Mouse (Mus musculus): ENCODE measurements around the gene Miga1. TPM values are rescaled to one million over a fixed set of nuclear protein-coding genes. Genes with fewer than 3 reads are reported as not detected.

The Miga1 gene
- total RNA-seq, 1 experiment: 28.7 TPM

- DNase-seq (ENCODE audit: low read depth, low spot score): no peak
- Histone ChIP-seq H3K27ac (ENCODE audit: insufficient read depth, low read depth, low read length, poor library complexity, severe bottlenecking) (no peak overlapping the region), H3K9ac (ENCODE audit: insufficient read depth, low read depth, low read length, poor library complexity, severe bottlenecking) (peak overlapping the region; percentile 89; the same call in 1 of the 2 replicates), H3K9me3 (ENCODE audit: control insufficient read depth, insufficient read depth, low read depth, low read length) (no peaks in the 10 kb centered on the region), H3K4me1 (ENCODE audit: control insufficient read depth in 2 of 2, insufficient read depth in 2 of 2, low read length in 2 of 2, poor library complexity in 1 of 2) (peaks cover 3 to 10% of the 10 kb centered on the region in 2 experiments; a peak in 3 of 4 replicates), H3K4me3 (ENCODE audit: insufficient read depth in 1 of 2, low read depth in 1 of 2, low read length in 2 of 2, poor library complexity in 1 of 2, severe bottlenecking in 1 of 2) (peak overlapping the region; percentile 61 to 97), H3K36me3 (ENCODE audit: control insufficient read depth, insufficient read depth, low read length, poor library complexity, severe bottlenecking) (0 out of 2 replicates have a peak, but pooled peaks cover 2% of the 10 kb centered on the region)
- TF ChIP-seq MAFK (IDR thresholded peaks at IDR 0.05; ENCODE audit: insufficient read depth, low read depth, low read length) (no peak), ZNF384 (IDR thresholded peaks at IDR 0.05; ENCODE audit: low read depth, low read length) (no peak), CHD2 (IDR thresholded peaks at IDR 0.05; ENCODE audit: low read depth, low read length) (no peak), ZC3H11A (IDR thresholded peaks at IDR 0.05; ENCODE audit: borderline replicate concordance, low read depth, low read length) (no peak), HCFC1 (IDR thresholded peaks at IDR 0.05; ENCODE audit: borderline replicate concordance, insufficient read depth, low read length) (no peak)
- in situ Hi-C loops (cut with MboI; ENCODE audit: low sequenced_read_pairs in 2 of 2, unreplicated experiment in 2 of 2): no loop called here
Measured at GRCm38 (mm10) chr3:152347227-152347626, 7.0 kb upstream of the Miga1 start.

DNA sequence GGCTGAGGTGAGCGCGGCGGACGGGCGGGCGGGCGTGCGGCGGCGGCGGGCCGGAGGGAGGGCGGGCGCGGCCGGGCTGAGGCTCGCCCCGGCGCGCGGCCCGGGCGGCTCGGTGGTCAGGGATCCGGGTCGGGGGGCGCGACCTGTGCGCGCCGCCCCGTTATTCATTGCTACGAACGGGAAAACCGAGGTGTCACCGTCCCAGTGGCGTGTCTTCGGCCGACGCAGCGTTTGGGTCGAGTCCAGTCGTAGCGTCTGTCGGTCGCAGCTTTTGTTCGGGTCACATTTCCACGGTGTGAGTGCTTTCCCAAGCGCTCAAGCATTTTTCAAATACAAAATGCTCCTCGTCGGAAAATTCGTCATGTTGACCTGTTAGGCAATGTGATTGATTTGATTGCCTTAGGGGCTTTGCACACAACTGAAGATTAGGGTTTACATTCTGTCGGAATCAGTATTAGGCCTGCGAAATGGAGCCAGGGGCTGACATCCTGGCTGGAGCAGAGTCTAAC is 6.5 kb upstream of the Miga1 start:
- Histone ChIP-seq H3K36me3 (ENCODE audit: control insufficient read depth, insufficient read depth, low read length, poor library complexity, severe bottlenecking) (0 out of 2 replicates have a peak, but pooled peaks cover 2% of the 10 kb centered on the region), H3K4me1 (ENCODE audit: control insufficient read depth in 2 of 2, insufficient read depth in 2 of 2, low read length in 2 of 2, poor library complexity in 1 of 2) (peaks cover 4 to 15% of the 10 kb centered on the region in 2 experiments; a peak in 3 of 4 replicates), H3K4me3 (ENCODE audit: insufficient read depth in 1 of 2, low read depth in 1 of 2, low read length in 2 of 2, poor library complexity in 1 of 2, severe bottlenecking in 1 of 2) (peak overlapping the region; percentile 61 to 97), H3K9ac (ENCODE audit: insufficient read depth, low read depth, low read length, poor library complexity, severe bottlenecking) (peak overlapping the region; percentile 89), H3K9me3 (ENCODE audit: control insufficient read depth, insufficient read depth, low read depth, low read length) (no peaks in the 10 kb centered on the region), H3K27ac (ENCODE audit: insufficient read depth, low read depth, low read length, poor library complexity, severe bottlenecking) (no peak overlapping the region)
- TF ChIP-seq MAFK (IDR thresholded peaks at IDR 0.05; ENCODE audit: insufficient read depth, low read depth, low read length): no peak
- no peak for TF ChIP-seq ZNF384 (IDR thresholded peaks at IDR 0.05; ENCODE audit: low read depth, low read length)
- no peak for TF ChIP-seq CHD2 (IDR thresholded peaks at IDR 0.05; ENCODE audit: low read depth, low read length)
- TF ChIP-seq ZC3H11A (IDR thresholded peaks at IDR 0.05; ENCODE audit: borderline replicate concordance, low read depth, low read length): no peak
- TF ChIP-seq HCFC1 (IDR thresholded peaks at IDR 0.05; ENCODE audit: borderline replicate concordance, insufficient read depth, low read length): no peak
- in situ Hi-C loops (cut with MboI; ENCODE audit: low sequenced_read_pairs in 2 of 2, unreplicated experiment in 2 of 2): no loop called here
- no peak for DNase-seq (ENCODE audit: low read depth, low spot score)

DNA sequence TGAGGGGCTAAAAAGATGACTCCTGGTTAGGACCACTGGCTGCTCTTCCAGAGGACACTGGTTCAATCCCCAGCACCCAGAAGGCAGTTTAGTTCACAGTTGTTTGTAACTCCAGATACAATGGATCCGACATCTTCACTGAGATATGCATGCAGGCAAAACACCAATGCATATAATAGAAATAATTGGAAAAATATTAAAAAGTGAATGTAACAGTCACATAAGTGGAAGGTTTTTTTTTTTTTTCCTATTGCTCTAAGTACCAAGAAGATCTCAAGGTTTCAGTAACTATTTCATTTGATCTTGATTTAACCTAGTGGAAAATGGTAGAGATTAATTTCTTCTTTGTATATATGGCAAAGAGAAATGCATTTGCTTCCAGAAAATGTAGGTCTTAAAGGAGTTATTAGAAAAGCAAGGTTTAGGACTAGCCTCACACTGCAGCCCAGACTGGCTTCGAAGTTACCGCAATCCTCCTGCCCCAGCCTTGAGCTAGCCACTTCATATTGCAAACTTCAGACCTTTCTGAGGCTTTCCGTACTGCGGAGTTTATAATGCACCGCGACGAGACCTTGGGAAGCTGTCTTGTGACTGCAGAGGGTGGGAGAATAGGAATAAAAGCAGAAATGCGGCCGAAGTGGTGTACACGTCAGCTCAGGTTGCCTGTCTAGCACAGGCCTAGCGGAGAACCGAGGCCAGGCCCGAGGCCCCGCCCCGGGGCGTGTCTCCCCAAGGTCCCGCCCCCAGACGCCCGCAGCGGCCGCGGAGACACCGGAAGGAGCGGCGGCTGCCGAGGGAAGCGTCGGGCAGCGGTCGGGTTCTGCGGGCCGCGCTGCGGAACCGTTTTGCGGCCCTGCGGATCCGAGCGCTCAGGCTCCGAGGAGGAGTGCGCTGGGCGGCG is 5.8 kb upstream of the Miga1 start, which contains the start of gene Usp33:
TSS of gene Usp33 (plus strand) at position 747 of the 901 bp plus-strand sequence.
- peaks cover 4 to 16% of the 10 kb centered on the region in 2 experiments; a peak in 3 of 4 replicates for H3K4me1 ChIP-seq (ENCODE audit: control insufficient read depth in 2 of 2, insufficient read depth in 2 of 2, low read length in 2 of 2, poor library complexity in 1 of 2)
- H3K9ac ChIP-seq (ENCODE audit: insufficient read depth, low read depth, low read length, poor library complexity, severe bottlenecking): peak within 1 kb of the TSS; percentile 89
- H3K9me3 ChIP-seq (ENCODE audit: control insufficient read depth, insufficient read depth, low read depth, low read length): no peaks in the 10 kb centered on the region
- H3K4me3 ChIP-seq (ENCODE audit: insufficient read depth in 1 of 2, low read depth in 1 of 2, low read length in 2 of 2, poor library complexity in 1 of 2, severe bottlenecking in 1 of 2): peak within 1 kb of the TSS; percentile 61 to 97
- in situ Hi-C loops (cut with MboI; ENCODE audit: low sequenced_read_pairs in 2 of 2, unreplicated experiment in 2 of 2): no loop called here
- TF ChIP-seq CHD2 (IDR thresholded peaks at IDR 0.05; ENCODE audit: low read depth, low read length) (no peak), MAFK (IDR thresholded peaks at IDR 0.05; ENCODE audit: insufficient read depth, low read depth, low read length) (no peak), HCFC1 (IDR thresholded peaks at IDR 0.05; ENCODE audit: borderline replicate concordance, insufficient read depth, low read length) (no peak), ZC3H11A (IDR thresholded peaks at IDR 0.05; ENCODE audit: borderline replicate concordance, low read depth, low read length) (no peak), ZNF384 (IDR thresholded peaks at IDR 0.05; ENCODE audit: low read depth, low read length) (no peak)
- no peak within 1 kb of the TSS for H3K27ac ChIP-seq (ENCODE audit: insufficient read depth, low read depth, low read length, poor library complexity, severe bottlenecking)
- no peaks in the 10 kb centered on the region for H3K36me3 ChIP-seq (ENCODE audit: control insufficient read depth, insufficient read depth, low read length, poor library complexity, severe bottlenecking)
- DNase-seq (ENCODE audit: low read depth, low spot score): peak; percentile 67

DNA sequence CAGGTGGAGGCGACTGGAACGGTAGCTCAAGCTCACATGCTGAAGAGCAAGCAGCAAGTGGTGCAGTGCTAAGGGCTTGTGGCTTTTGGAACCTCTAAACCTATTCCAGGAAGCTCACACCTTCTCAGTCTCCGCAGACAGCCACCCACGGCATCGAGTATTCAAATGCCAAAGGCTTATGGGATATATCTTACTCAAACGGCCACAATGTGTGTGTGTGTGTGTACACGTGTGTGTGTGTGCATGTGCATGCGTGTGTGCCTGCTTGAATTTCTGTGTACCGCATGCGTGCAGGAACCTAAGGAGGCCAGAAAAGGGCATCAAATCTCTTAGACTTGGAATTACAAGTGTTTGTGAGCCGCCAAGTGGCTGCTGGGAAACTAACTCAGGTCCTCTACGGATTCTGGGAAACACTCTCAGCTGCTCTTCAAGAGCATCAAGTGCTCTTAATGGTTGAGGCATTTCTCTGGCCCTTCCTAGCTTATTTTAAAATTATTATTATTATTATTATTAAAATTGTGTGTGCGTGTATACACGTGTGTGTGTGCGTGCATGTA is 2.8 kb upstream of the Miga1 start:
- Histone ChIP-seq H3K36me3 (ENCODE audit: control insufficient read depth, insufficient read depth, low read length, poor library complexity, severe bottlenecking) (peaks cover 2% of the 10 kb centered on the region; the same call in 1 of the 2 replicates), H3K9ac (ENCODE audit: insufficient read depth, low read depth, low read length, poor library complexity, severe bottlenecking) (no peak overlapping the region), H3K27ac (ENCODE audit: insufficient read depth, low read depth, low read length, poor library complexity, severe bottlenecking) (no peak overlapping the region), H3K9me3 (ENCODE audit: control insufficient read depth, insufficient read depth, low read depth, low read length) (no peaks in the 10 kb centered on the region), H3K4me1 (ENCODE audit: control insufficient read depth in 2 of 2, insufficient read depth in 2 of 2, low read length in 2 of 2, poor library complexity in 1 of 2) (peaks cover 4 to 15% of the 10 kb centered on the region in 2 experiments; a peak in 2 of 4 replicates), H3K4me3 (ENCODE audit: insufficient read depth in 1 of 2, low read depth in 1 of 2, low read length in 2 of 2, poor library complexity in 1 of 2, severe bottlenecking in 1 of 2) (no peak overlapping the region)
- in situ Hi-C loops (cut with MboI; ENCODE audit: low sequenced_read_pairs in 2 of 2, unreplicated experiment in 2 of 2): no loop called here
- TF ChIP-seq MAFK (IDR thresholded peaks at IDR 0.05; ENCODE audit: insufficient read depth, low read depth, low read length) (no peak), ZC3H11A (IDR thresholded peaks at IDR 0.05; ENCODE audit: borderline replicate concordance, low read depth, low read length) (no peak), ZNF384 (IDR thresholded peaks at IDR 0.05; ENCODE audit: low read depth, low read length) (no peak), HCFC1 (IDR thresholded peaks at IDR 0.05; ENCODE audit: borderline replicate concordance, insufficient read depth, low read length) (no peak), CHD2 (IDR thresholded peaks at IDR 0.05; ENCODE audit: low read depth, low read length) (no peak)
- DNase-seq (ENCODE audit: low read depth, low spot score): no peak

All from ES-E14 (cell line).